Mouse (Mus musculus) heart, embryonic 14.5 days (tissue): ENCODE results near the gene Olfr222. TPM values are rescaled to one million over a fixed set of nuclear protein-coding genes. Genes with fewer than 3 reads are reported as not detected.

Experiments used
- ATAC-seq: fragments of 200-750 bp; cut with Nextera tagmentation; 2 replicates; pipeline ENCODE4 v1.8.0; 2017; ENCODE audit warnings: low read depth, moderate TSS enrichment; ENCODE audit not compliant: insufficient number of reproducible peaks, insufficient read depth, low FRiP score
- H3K27ac ChIP-seq, 2 experiments: fragments of 200-500 bp in 1 of 2; fragments of 300-500 bp in 1 of 2; sonication (generic) in 1 of 2; replicated peaks in 1 of 2; 2 replicates each; pipeline ENCODE4 v1.5.1; 2012 to 2014; ENCODE audit warnings: low read depth in 2 of 2, low read length in 2 of 2, control low read depth in 1 of 2, mild to moderate bottlenecking in 1 of 2, mixed read lengths in 1 of 2; ENCODE audit not compliant: control insufficient read depth in 1 of 2, insufficient read depth in 1 of 2
- H3K27me3 ChIP-seq: fragments of 300-500 bp; sonication (generic); 2 replicates; pipeline ENCODE4 v1.6.1; 2014; ENCODE audit warnings: mild to moderate bottlenecking, low read length, control low read depth; ENCODE audit not compliant: control insufficient read depth, insufficient read depth
- H3K36me3 ChIP-seq: fragments of 300-500 bp; sonication (generic); 2 replicates; pipeline ENCODE4 v1.6.1; 2014; ENCODE audit warnings: mild to moderate bottlenecking, control low read depth, low read length, mixed read lengths; ENCODE audit not compliant: control insufficient read depth, insufficient read depth
- H3K4me1 ChIP-seq, 2 experiments: fragments of 200-500 bp in 1 of 2; fragments of 300-500 bp in 1 of 2; sonication (generic) in 1 of 2; 2 replicates each; pipeline ENCODE4 v1.6.1; 2012 to 2014; ENCODE audit warnings: low read length in 2 of 2, control low read depth in 1 of 2, mixed read lengths in 1 of 2; ENCODE audit not compliant: control insufficient read depth in 2 of 2, insufficient read depth in 2 of 2
- H3K4me2 ChIP-seq: fragments of 300-500 bp; sonication (generic); 2 replicates; pipeline ENCODE4 v1.6.1; 2014; ENCODE audit warnings: mild to moderate bottlenecking, low read length
- H3K4me3 ChIP-seq, 2 experiments: fragments of 200-500 bp in 1 of 2; fragments of 300-500 bp in 1 of 2; sonication (generic) in 1 of 2; 2 replicates each; pipeline ENCODE4 v1.5.1; 2012 to 2014; ENCODE audit warnings: low read length in 2 of 2, mild to moderate bottlenecking in 2 of 2, control low read depth in 1 of 2, low read depth in 1 of 2, moderate library complexity in 1 of 2; ENCODE audit not compliant: control insufficient read depth in 1 of 2, insufficient read depth in 1 of 2
- H3K9ac ChIP-seq: fragments of 300-500 bp; sonication (generic); 2 replicates; pipeline ENCODE4 v1.6.1; 2014; ENCODE audit warnings: mild to moderate bottlenecking, low read length
- H3K9me3 ChIP-seq: fragments of 300-500 bp; sonication (generic); 2 replicates; pipeline ENCODE4 v1.6.1; 2016; ENCODE audit warnings: low read length, control low read depth; ENCODE audit not compliant: control insufficient read depth
- WGBS: fragments of 180-500 bp; shearing (Covaris S2); extraction: QIAGEN DNeasy Blood & Tissue Kit; methylation state at CpG from one replicate; pipeline ENCODE4 v1.1.7; 2014; 5-methylcytosine and 5-hydroxymethylcytosine counted together
- polyA plus RNA-seq: library from polyadenylated mRNA; unstranded; fragments of >200 nt; fragmentation: Nextera tagmentation; extraction: Ambion mirVana; gene quantifications from 2 replicates; pipeline ENCODE4 v1.2.1, GENCODE M21; 2014

The Olfr222 gene
- polyA plus RNA-seq, 1 experiment from 2014 or later: not detected

- H3K9me3 ChIP-seq: 0 out of 2 replicates have a peak, but pooled peaks cover 3% of the 10 kb centered on the region
- H3K4me3 ChIP-seq: no peak within 1 kb of the TSS
- 41% methylated on average over 8 of the region's 8 CpGs for WGBS
- no peak for ATAC-seq
- no peak within 1 kb of the TSS for H3K27ac ChIP-seq
- H3K4me1 ChIP-seq: no peaks in the 10 kb centered on the region
- H3K27me3 ChIP-seq: no peaks in the 10 kb centered on the region
- no peak within 1 kb of the TSS for H3K4me2 ChIP-seq
- H3K36me3 ChIP-seq: no peaks in the 10 kb centered on the region
- H3K9ac ChIP-seq: no peak within 1 kb of the TSS
These were observed 49.5 kb downstream of the Olfr222 start, which contains the start of gene Zkscan17 for GRCm38 (mm10) chr11:59526472-59527080. Zkscan17 (minus strand) TSS chr11:59526751.

GRCm38 (mm10) chr11:59525237-59525636 is 50.8 kb downstream of the Olfr222 start:
- no peaks in the 10 kb centered on the region for H3K27me3 ChIP-seq
- no peak for ATAC-seq
- no peaks in the 10 kb centered on the region for H3K36me3 ChIP-seq
- no peak overlapping the region for H3K27ac ChIP-seq
- no peak overlapping the region for H3K9ac ChIP-seq
- H3K4me3 ChIP-seq: no peak overlapping the region
- 0 out of 2 replicates have a peak, but pooled peaks cover 3% of the 10 kb centered on the region for H3K9me3 ChIP-seq
- no peaks in the 10 kb centered on the region for H3K4me1 ChIP-seq
- 5% methylated on average over 10 of the region's 10 CpGs for WGBS
- H3K4me2 ChIP-seq: no peak overlapping the region

GRCm38 (mm10) chr11:59524150-59524549 is 51.9 kb downstream of the Olfr222 start:
- no peak overlapping the region for H3K4me3 ChIP-seq
- ATAC-seq: no peak
- no peak overlapping the region for H3K9ac ChIP-seq
- H3K4me2 ChIP-seq: no peak overlapping the region
- H3K27ac ChIP-seq: no peak overlapping the region
- H3K36me3 ChIP-seq: no peaks in the 10 kb centered on the region
- H3K27me3 ChIP-seq: no peaks in the 10 kb centered on the region
- WGBS: 100% methylated on average over 2 of the region's 2 CpGs
- H3K9me3 ChIP-seq: 0 out of 2 replicates have a peak, but pooled peaks cover 3% of the 10 kb centered on the region
- H3K4me1 ChIP-seq: peaks cover 0 to 5% of the 10 kb centered on the region in 2 experiments; a peak in 1 of 4 replicates

Other genes starting within 250 kb of the Olfr222 start
- gene Prss38, start 200.6 kb downstream of the Olfr222 start, polyA plus RNA-seq: not detected in 2 replicates
- 10.8 and 11.4 TPM in 2 replicates for gene Jmjd4, start 126.2 kb downstream of the Olfr222 start, polyA plus RNA-seq
- gene Snap47, start 125.0 kb downstream of the Olfr222 start, polyA plus RNA-seq: 93.8 and 98.8 TPM in 2 replicates
- 7.6 and 7.9 TPM in 2 replicates for gene Zfp867, start 103.8 kb downstream of the Olfr222 start, polyA plus RNA-seq
- gene Zkscan17, start 49.5 kb downstream of the Olfr222 start, polyA plus RNA-seq: 12.0 and 13.4 TPM in 2 replicates
- gene Nlrp3, start 34.7 kb downstream of the Olfr222 start, polyA plus RNA-seq: 0.11 TPM in 2 replicates
- gene Olfr223, start 17.1 kb upstream of the Olfr222 start, polyA plus RNA-seq: not detected in 2 replicates
- gene Mprip, start 85.1 kb upstream of the Olfr222 start, polyA plus RNA-seq: 64.7 and 68.7 TPM in 2 replicates
- gene Pld6, start 211.4 kb upstream of the Olfr222 start, polyA plus RNA-seq: 1.6 and 2.0 TPM in 2 replicates
- gene Flcn, start 233.8 kb upstream of the Olfr222 start, polyA plus RNA-seq: 30.3 and 34.3 TPM in 2 replicates